Mouse (Mus musculus) leukemia stem cell, adult 10-12 weeks (primary cell): ENCODE measurements around the gene Gm14744. TPM values are rescaled to one million over a fixed set of nuclear protein-coding genes. Genes with fewer than 3 reads are reported as not detected.

ENCODE experiments used
- polyA plus RNA-seq: library from polyadenylated mRNA; stranded (reverse); fragments of >175 nt; gene quantifications from 2 replicates; pipeline ENCODE4 v1.2.3, GENCODE M21; 2012; ENCODE audit warnings: low replicate concordance

Gene Gm14744
- not detected in 2 replicates for polyA plus RNA-seq

DNA sequence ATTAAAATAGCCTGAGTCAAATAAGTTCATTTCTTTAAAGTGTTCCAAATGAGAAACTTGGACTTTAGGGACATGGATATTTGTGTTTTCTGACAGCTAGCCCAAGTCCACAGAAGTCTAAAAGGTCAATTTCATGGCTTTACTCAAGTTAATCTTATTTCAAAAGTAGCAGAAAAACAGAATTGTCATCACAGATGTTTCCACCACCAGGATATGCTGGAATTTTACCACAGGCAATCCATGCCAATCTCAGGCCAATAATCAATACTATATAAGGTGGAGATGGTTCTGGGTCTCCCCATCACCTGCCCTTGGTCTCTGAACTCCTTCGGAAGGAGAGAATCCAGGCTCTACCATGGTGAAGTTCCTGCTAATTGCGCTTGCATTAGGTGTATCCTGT lies at the start of gene Gm14744:
Gene Gm14744 (plus strand): TSS at position 301 of the 400 bp plus-strand sequence.

DNA sequence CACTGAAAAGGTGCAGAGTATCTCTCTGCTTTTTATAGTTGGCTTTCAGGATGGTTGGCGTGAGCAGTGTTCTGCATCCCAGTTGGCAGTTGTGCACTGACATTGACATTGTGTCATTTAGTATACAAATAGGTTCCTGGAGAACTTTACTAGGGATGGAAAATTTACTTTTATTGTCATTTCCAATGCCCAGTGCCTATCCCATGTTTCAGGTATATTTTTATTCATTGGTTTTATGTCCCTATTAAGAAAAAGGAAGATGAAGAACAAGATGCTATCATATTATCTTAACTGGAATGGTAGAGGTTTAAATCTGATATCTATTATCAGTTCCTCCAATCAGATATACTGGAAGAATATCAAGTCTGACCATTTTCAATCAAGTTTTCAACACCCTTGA lies 11.0 kb upstream of the Gm14744 start, which contains the start of gene Pbsn:
Gene Pbsn (minus strand): TSS at position 101 of the 400 bp plus-strand sequence.

Other genes with a start within 250 kb of the Gm14744 start
- 13.7 and 17.5 TPM in 2 replicates for gene Prkx, start 68.5 kb upstream of the Gm14744 start, polyA plus RNA-seq
- not detected in 2 replicates for gene Pbsn, start 11.1 kb upstream of the Gm14744 start, polyA plus RNA-seq
- gene 5430402E10Rik, start 60.3 kb downstream of the Gm14744 start, polyA plus RNA-seq = not detected in 2 replicates
- not detected in 2 replicates for gene Obp1a, start 226.6 kb downstream of the Gm14744 start, polyA plus RNA-seq